Mouse (Mus musculus) stomach, postnatal 0 days (tissue): ENCODE data around the gene Tspan32. TPM values are rescaled to one million over a fixed set of nuclear protein-coding genes. Genes with fewer than 3 reads are reported as not detected.

ENCODE experiments used
- ATAC-seq: fragments of 200-750 bp; cut with Nextera tagmentation; 2 replicates; pipeline ENCODE4 v1.8.0; 2017; ENCODE audit not compliant: low FRiP score, low TSS enrichment
- DNase-seq: peaks from one replicate; pipeline ENCODE4 v3.0.0-alpha.2; 2016; ENCODE audit warnings: low spot score
- H3K27ac ChIP-seq: fragments of 300-500 bp; sonication (generic); replicated peaks from 2 replicates; pipeline ENCODE4 v1.5.1; 2014; ENCODE audit warnings: mild to moderate bottlenecking, control low read depth
- H3K27me3 ChIP-seq: fragments of 300-500 bp; sonication (generic); 2 replicates; pipeline ENCODE4 v1.6.1; 2014; ENCODE audit warnings: low read length; ENCODE audit not compliant: control insufficient read depth, insufficient read depth
- H3K36me3 ChIP-seq: fragments of 300-500 bp; sonication (generic); 2 replicates; pipeline ENCODE4 v1.6.1; 2014; ENCODE audit warnings: low read length, mixed read lengths; ENCODE audit not compliant: control insufficient read depth, insufficient read depth
- H3K4me1 ChIP-seq: fragments of 300-500 bp; sonication (generic); replicated peaks from 2 replicates; pipeline ENCODE4 v1.6.1; 2014; ENCODE audit warnings: antibody characterized with exemption; ENCODE audit not compliant: control insufficient read depth, insufficient read depth
- H3K4me2 ChIP-seq: fragments of 300-500 bp; sonication (generic); replicated peaks from 2 replicates; pipeline ENCODE4 v1.6.1; 2014; ENCODE audit warnings: low read depth, mild to moderate bottlenecking, control low read depth, moderate library complexity
- H3K4me3 ChIP-seq: fragments of 300-500 bp; sonication (generic); 2 replicates; pipeline ENCODE4 v1.5.1; 2014; ENCODE audit warnings: low read depth, low read length, control low read depth
- H3K9ac ChIP-seq: fragments of 300-500 bp; sonication (generic); 2 replicates; pipeline ENCODE4 v1.6.1; 2014; ENCODE audit warnings: mild to moderate bottlenecking, low read length, control low read depth, mixed read lengths
- H3K9me3 ChIP-seq: fragments of 300-500 bp; sonication (generic); 2 replicates; pipeline ENCODE4 v1.6.1; 2016; ENCODE audit warnings: low read length; ENCODE audit not compliant: control insufficient read depth
- CTCF ChIP-seq: IDR thresholded peaks from 2 replicates; pipeline ENCODE4 v1.5.1; 2016; ENCODE audit warnings: antibody characterized with exemption, low read depth, mild to moderate bottlenecking, moderate library complexity
- EP300 ChIP-seq: optimal IDR thresholded peaks from 2 replicates; pipeline ENCODE3; 2016; ENCODE audit warnings: antibody characterized with exemption
- WGBS: fragments of 180-500 bp; shearing (Covaris S2); extraction: QIAGEN DNeasy Blood & Tissue Kit; methylation state at CpG from one replicate; pipeline ENCODE4 v1.1.7; 2014; 5-methylcytosine and 5-hydroxymethylcytosine counted together
- polyA plus RNA-seq: library from polyadenylated mRNA; unstranded; fragments of >200 nt; fragmentation: Nextera tagmentation; extraction: Ambion mirVana; gene quantifications from 2 replicates; pipeline ENCODE4 v1.2.1, GENCODE M21; 2015

Tspan32 gene
- polyA plus RNA-seq, 1 experiment from 2014 or later = 0.61 TPM

DNA sequence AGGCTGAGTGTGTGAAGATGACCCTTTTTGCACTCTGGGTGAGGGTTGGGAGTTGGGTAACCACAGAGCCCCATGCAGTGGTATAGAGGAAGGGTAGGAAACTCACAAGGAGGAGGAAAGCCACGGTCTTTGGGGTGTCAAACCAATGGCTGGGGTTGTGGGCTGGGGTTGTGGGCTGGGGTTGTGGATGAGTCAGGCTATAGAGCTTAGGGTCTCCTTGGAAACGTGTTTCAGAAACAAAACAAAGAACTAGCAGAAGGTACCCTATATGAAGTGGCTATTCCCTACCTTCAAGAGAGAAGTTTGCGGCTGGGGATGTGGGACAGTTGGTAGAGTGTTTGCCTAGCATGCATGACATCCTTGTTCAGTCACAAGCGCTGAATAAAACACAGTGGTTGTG is 5.2 kb downstream of the Tspan32 start:
- ATAC-seq = no peak
- Histone ChIP-seq H3K4me3 (no peak overlapping the region), H3K36me3 (no peaks in the 10 kb centered on the region), H3K4me1 (peaks cover 19% of the 10 kb centered on the region), H3K9me3 (no peaks in the 10 kb centered on the region), H3K27ac (peak overlapping the region; percentile 85; the same call in 1 of the 2 replicates), H3K4me2 (no peak overlapping the region), H3K9ac (no peak overlapping the region), H3K27me3 (no peaks in the 10 kb centered on the region)
- DNase-seq = no peak
- TF ChIP-seq EP300 (no peak), CTCF (no peak)
- 88% methylated on average over 4 of the region's 4 CpGs for WGBS

DNA sequence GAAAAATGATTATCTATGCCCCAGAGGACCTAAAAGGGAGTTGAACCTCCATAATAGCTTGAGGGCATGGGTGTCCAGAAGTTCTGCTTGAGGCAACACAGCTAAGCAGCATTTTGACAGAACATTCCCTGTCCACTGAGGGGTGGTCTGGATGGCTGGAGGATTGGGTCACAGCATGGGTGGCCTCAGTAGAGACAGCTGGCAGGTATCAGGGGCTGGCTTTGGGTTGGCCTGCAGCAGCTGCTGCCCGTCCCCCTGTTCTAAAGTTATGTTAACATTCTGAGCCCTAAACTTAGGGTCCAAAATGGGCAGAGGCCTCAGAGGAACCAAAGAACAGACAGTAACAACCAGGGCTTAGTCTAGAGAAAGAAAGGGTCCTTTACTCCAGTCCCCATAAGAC is 6.4 kb downstream of the Tspan32 start:
- TF ChIP-seq CTCF (no peak), EP300 (no peak)
- ATAC-seq = no peak
- no peak overlapping the region for H3K27ac ChIP-seq
- no peak for DNase-seq
- no peaks in the 10 kb centered on the region for H3K36me3 ChIP-seq
- no peak overlapping the region for H3K4me2 ChIP-seq
- no peaks in the 10 kb centered on the region for H3K27me3 ChIP-seq
- no peaks in the 10 kb centered on the region for H3K9me3 ChIP-seq
- H3K4me3 ChIP-seq = no peak overlapping the region
- no peak overlapping the region for H3K9ac ChIP-seq
- WGBS = 74% methylated on average over 1 of the region's 1 CpGs
- peaks cover 25% of the 10 kb centered on the region for H3K4me1 ChIP-seq

DNA sequence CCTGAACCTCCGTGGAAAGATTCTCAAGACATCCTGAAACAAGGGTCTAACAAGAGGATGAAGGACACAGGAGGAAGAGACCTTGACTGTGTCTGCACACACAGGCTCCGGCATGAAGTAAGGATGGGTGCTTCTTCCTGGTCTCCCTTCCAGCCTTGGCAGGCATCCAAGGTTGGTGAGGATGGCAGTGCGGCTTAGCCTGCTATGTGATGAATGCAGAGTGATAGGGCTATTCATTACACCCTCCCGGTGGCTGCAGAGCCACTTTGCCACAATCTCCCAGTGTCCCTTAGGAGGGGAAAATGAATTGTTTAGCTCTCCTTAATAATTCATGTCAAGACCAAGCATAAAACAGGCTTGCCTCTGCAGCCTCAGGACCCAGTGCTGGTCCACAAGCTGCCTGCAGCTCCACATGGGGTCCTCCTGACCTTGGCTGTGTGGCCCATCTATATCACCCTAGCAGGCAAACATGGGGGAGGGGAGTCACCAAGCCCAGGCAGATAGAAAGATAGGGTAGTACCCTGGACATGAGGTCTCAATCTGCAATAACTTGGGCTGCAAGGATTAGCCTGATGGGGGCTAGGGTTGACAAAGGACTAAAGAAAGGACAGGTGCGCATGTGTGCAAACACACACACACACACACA is 7.5 kb downstream of the Tspan32 start:
- H3K4me1 ChIP-seq = peaks cover 32% of the 10 kb centered on the region
- H3K36me3 ChIP-seq = no peaks in the 10 kb centered on the region
- peak overlapping the region; percentile 49 for H3K27ac ChIP-seq
- TF ChIP-seq CTCF (no peak), EP300 (no peak)
- H3K9me3 ChIP-seq = no peaks in the 10 kb centered on the region
- WGBS = 41% methylated on average over 5 of the region's 5 CpGs
- no peak overlapping the region for H3K4me3 ChIP-seq
- no peak for ATAC-seq
- peak; percentile 34 for DNase-seq
- no peaks in the 10 kb centered on the region for H3K27me3 ChIP-seq
- no peak overlapping the region for H3K9ac ChIP-seq
- H3K4me2 ChIP-seq = no peak overlapping the region

DNA sequence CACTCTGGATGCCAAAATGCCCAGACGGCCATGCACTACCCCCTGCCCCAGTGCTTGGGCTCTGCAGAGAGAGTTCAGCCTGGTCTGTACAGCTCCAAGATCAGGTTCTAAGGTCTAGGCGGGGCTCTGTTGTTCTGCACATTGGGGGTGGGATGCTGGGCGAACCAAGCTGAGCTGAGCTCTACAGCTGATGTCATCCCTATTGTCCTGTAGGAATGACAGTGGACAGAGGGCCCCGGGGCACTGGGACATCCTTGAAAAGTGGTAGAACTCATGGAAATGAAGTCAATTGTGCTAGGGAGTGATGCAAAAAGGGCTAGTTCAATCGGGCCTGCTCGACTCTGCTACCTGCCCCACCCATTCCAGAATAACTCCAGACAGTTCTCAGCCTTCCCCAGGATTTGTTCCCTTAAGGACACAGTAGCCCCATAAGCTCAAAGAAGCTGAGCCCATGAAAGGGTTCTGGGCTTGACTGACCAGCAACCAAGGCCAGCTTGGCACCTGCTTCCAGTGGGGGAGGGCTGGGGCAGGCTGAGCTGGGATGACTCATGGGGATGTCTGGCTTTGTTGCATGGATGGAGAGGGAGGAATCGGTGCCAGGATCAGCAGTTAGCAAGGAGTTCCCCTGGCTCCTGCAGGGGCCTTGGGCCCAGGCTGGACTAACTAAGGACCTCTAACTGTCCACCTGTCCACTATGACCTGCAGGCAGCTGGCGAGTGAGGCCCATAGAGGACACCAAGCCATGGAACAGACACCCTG is 8.8 kb downstream of the Tspan32 start:
- H3K27me3 ChIP-seq = no peaks in the 10 kb centered on the region
- TF ChIP-seq EP300 (no peak), CTCF (no peak)
- H3K9ac ChIP-seq = 0 out of 2 replicates have a peak overlapping the region, but pooled peaks have one; percentile 27
- DNase-seq (peak; percentile 61), ATAC-seq (peak; percentile 57; the same call in 1 of the 2 replicates)
- H3K4me3 ChIP-seq = no peak overlapping the region
- H3K27ac ChIP-seq = peak overlapping the region; percentile 46
- no peaks in the 10 kb centered on the region for H3K9me3 ChIP-seq
- H3K4me2 ChIP-seq = no peak overlapping the region
- H3K36me3 ChIP-seq = no peaks in the 10 kb centered on the region
- H3K4me1 ChIP-seq = peaks cover 28% of the 10 kb centered on the region
- 44% methylated on average over 8 of the region's 8 CpGs for WGBS

DNA sequence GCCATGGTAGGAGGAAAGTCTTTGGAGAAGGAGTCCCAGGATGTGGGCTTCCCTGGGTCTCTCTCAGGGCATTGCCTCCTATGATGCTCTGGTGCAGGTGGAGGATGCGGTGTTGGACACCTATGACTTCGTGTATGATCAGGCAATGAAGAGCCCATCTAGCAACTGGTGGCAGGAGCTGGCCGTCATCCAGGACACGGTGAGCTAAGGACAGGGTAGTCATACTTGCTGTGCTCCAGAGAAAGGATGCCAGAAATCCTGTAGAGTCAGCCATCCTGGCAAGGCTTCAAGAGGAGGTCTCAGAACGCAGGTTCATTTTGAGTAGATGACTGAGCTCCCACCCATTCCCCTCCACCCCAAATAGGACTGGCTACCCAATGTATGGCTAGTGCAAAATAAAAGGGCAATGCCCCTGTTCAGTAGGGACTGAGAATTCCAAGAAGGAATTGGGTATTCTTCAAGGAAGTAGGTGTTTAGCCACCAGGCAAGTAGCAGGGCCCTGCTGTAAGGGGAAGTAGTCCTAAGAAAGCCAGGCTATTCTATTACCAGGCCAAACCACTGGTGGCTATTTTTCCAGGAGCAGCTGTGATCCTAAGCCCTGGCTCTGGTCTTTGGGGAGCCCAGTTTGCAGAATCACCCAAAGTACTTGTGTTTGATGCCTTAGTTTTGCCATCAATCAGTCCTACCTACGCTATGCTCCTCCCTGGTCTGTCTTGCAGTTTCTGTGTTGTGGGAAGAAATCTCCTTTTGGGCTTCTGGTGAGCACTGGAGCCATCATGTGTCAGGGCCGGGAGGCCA is 10.2 kb downstream of the Tspan32 start:
- TF ChIP-seq CTCF (no peak), EP300 (no peak)
- no peak overlapping the region for H3K9ac ChIP-seq
- DNase-seq = no peak
- H3K9me3 ChIP-seq = no peaks in the 10 kb centered on the region
- no peak overlapping the region for H3K4me3 ChIP-seq
- H3K36me3 ChIP-seq = no peaks in the 10 kb centered on the region
- peaks cover 21% of the 10 kb centered on the region for H3K4me1 ChIP-seq
- H3K27me3 ChIP-seq = no peaks in the 10 kb centered on the region
- H3K4me2 ChIP-seq = no peak overlapping the region
- 72% methylated on average over 7 of the region's 7 CpGs for WGBS
- ATAC-seq = no peak
- peak overlapping the region; percentile 50; the same call in 1 of the 2 replicates for H3K27ac ChIP-seq
